Mouse (Mus musculus): ENCODE data around the gene Bcl2l11.

DNA sequence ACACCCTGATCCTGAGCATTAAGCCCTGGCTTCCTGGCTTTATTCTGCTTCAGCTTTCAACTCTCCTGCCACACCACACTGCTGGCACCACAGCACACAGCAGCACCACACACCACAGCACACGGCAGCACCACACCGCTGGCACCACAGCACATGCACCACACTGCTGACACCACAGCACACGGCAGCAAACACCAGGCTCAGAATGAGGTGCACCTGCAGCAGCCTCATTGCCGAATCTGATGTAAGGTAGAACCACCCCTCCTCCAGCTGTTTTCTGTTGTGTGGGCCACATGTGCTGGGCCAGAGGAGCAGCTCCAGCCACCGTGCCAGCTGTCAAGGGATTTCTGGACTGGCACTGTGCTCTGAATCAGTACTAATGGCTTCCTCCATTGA lies 30.2 kb downstream of the Bcl2l11 start:
- TF ChIP-seq GATA1 (IDR thresholded peaks at IDR 0.05; ENCODE audit: borderline replicate concordance, low read length), result no peak
- TF ChIP-seq FLI1 (IDR thresholded peaks at IDR 0.05; ENCODE audit: low read length), result no peak
